Mouse (Mus musculus) Patski (cell line): Measurements from ENCODE around the gene Ebf4. TPM values are rescaled to one million over a fixed set of nuclear protein-coding genes. Genes with fewer than 3 reads are reported as not detected.

Experiments
- ATAC-seq: fragments of 100-300 bp; one replicate; pipeline ENCODE4 v1.8.0; 2021
- CTCF ChIA-PET: fragments of 350-600 bp; sonication (Branson Sonifier 250); formaldehyde crosslinking; loops from one replicate; lab custom pipeline; 2022; ENCODE audit warnings: inconsistent platforms; lab: Charles Lee
- POLR2A ChIA-PET: fragments of 350-600 bp; sonication (Branson Sonifier 250); formaldehyde crosslinking; loops from one replicate; lab custom pipeline; 2022; ENCODE audit warnings: antibody characterized with exemption, inconsistent platforms; lab: Charles Lee
- DNase-seq: peaks from one replicate; pipeline ENCODE4 v3.0.0-alpha.2; 2011; ENCODE audit warnings: low read depth, low spot score
- H3K27me3 ChIP-seq: fragments of 371-371 bp; one replicate; pipeline ENCODE4 v1.5.1; 2021
- CTCF ChIP-seq: fragments of 100-300 bp; IDR thresholded peaks from one replicate; pipeline ENCODE4 v1.5.1; 2021
- in situ Hi-C: fragments of 300-500 bp; cut with MboI; formaldehyde crosslinking; loops from 3 replicates; pipeline ENCODE4 v1.11.1; 2018; ENCODE audit warnings: low pct_unique_long_range_greater_than_20kb, mixed read lengths
- polyA plus RNA-seq: library from polyadenylated mRNA; unstranded; gene quantifications from one replicate; pipeline ENCODE4 v1.2.3, GENCODE M21; 2021

The Ebf4 gene
- polyA plus RNA-seq, 1 experiment from 2014 or later = 18.9 TPM

GRCm38 (mm10) chr2:130374951-130375350 is 80.0 kb downstream of the Ebf4 start:
- POLR2A ChIA-PET = no interaction called here
- in situ Hi-C loops = no loop called here
- CTCF ChIA-PET = interaction anchor here (1.2 to 1.6 kb wide), 3 partner anchors 11 to 14 kb away, joined by 3 to 5 read pairs (median 3); no protein-coding TSS in a partner anchor
- no peak for DNase-seq
- TF ChIP-seq CTCF = no peak
- ATAC-seq = peak; percentile 31
- H3K27me3 ChIP-seq = peaks cover 32% of the 10 kb centered on the region

DNA sequence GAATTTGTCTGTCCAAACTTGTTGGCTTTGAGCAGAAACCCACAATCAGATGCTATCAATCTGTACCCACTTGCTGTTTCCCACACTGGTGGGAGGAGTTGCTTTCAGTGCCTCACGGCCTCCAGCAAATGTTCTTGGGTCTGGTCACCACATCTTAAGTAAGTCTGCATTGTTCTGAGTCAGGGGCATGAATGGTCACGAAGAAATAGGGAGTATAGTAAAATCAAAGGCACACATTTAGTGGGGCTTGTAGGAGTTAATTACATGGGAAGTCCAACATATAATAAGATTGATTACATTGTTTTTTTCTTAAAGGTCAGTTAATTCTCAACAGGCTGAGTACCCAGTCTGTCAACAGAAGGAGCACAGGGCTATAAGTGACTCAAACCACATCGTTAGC is 88.2 kb downstream of the Ebf4 start:
- ChIA-PET CTCF (no interaction called here), POLR2A (no interaction called here)
- no peak for TF ChIP-seq CTCF
- in situ Hi-C loops = no loop called here
- peaks cover 23% of the 10 kb centered on the region for H3K27me3 ChIP-seq
- no peak for ATAC-seq
- no peak for DNase-seq

DNA sequence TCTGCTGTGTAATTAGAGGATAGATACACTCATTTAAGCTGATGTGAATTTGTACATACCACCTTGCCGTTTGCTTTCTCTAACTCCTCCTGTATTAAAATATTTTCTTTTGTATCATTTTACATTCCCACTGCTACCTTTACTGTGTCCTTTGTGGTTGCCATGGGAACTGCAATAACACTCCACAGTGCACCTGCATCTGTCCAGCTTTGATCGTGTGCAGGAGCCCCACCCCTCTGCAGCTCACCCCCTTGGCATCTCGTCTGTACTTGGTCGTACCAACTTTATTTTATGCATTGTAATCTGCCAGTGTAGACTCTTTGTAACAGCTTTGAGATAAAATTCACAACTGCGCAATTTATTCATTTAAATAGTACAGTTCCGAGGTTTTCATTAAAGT is 88.9 kb downstream of the Ebf4 start:
- in situ Hi-C loops = no loop called here
- no peak for TF ChIP-seq CTCF
- no peak for ATAC-seq

DNA sequence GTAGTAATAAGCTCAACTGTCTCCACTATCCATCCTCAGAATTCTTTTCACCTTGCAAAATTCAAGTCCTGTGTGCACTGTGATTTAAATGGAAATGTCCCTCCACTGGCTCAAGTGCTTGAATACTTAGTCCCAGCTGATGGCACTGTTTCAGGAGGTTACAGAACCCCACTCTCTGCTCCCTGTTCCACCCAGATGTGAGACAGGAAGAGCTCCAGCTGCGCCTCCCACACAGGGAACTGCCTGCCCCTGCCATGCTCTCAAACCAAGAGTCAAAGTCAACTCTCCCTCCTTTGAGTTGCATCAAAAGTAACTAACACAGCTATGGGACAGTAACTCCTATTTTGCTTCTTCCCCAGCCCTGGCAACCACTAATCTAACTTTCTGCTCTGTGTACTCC is 91.2 kb downstream of the Ebf4 start:
- no peak for DNase-seq
- ATAC-seq = no peak
- H3K27me3 ChIP-seq = peaks cover 11% of the 10 kb centered on the region
- CTCF ChIA-PET = interaction anchor here (1.3 kb wide), 1 partner anchor 11 kb away, joined by 5 read pairs; no protein-coding TSS in a partner anchor
- no peak for TF ChIP-seq CTCF
- POLR2A ChIA-PET = no interaction called here
- in situ Hi-C loops = no loop called here

More for the DNA sequence above, 88.9 kb downstream of the Ebf4 start:
- ChIA-PET CTCF (interaction anchor here (0.7 kb wide), 1 partner anchor 27 kb away, joined by 3 read pairs; no protein-coding TSS in a partner anchor), POLR2A (no interaction called here)
- H3K27me3 ChIP-seq = peaks cover 16% of the 10 kb centered on the region
- no peak for DNase-seq

DNA sequence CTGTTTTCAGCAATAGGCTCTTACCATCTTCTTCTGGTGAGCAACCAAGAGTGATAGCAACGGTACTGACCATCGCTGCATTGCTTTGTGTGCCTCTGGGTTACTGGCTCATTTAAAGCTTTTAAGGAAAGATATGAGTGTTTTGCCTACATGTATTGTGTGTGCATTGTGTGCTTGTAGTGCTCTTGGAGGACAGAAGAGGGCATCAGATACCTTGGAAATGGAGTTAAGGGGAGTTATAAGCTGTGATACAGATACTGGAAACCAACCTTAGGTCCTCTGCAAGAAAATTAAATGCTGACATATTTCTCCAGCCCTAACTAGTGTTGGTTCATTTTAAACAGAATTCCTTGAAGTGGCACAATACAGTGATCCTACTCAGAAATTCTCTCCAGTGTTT is 93.8 kb downstream of the Ebf4 start:
- peak; percentile 46 for ATAC-seq
- TF ChIP-seq CTCF = no peak
- DNase-seq = no peak
- ChIA-PET CTCF (interaction anchor here (0.6 to 2.7 kb wide), 16 partner anchors 12 to 170 kb away, joined by 3 to 22 read pairs (median 4); partner anchors contain the start of genes 1700020A23Rik, Gm28372 and Vps16), POLR2A (no interaction called here)
- H3K27me3 ChIP-seq = peaks cover 3% of the 10 kb centered on the region
- in situ Hi-C loops = no loop called here

GRCm38 (mm10) chr2:130390993-130391625 is 96.1 kb downstream of the Ebf4 start:
- DNase-seq (no peak), ATAC-seq (no peak)
- peaks cover 3% of the 10 kb centered on the region for H3K27me3 ChIP-seq
- CTCF ChIA-PET = interaction anchor here (1.2 kb wide), 1 partner anchor 21 kb away, joined by 4 read pairs; no protein-coding TSS in a partner anchor
- POLR2A ChIA-PET = interaction anchor here (0.7 kb wide), 1 partner anchor 42 kb away, joined by 12 read pairs; no protein-coding TSS in a partner anchor
- no peak for TF ChIP-seq CTCF
- in situ Hi-C loops = no loop called here

DNA sequence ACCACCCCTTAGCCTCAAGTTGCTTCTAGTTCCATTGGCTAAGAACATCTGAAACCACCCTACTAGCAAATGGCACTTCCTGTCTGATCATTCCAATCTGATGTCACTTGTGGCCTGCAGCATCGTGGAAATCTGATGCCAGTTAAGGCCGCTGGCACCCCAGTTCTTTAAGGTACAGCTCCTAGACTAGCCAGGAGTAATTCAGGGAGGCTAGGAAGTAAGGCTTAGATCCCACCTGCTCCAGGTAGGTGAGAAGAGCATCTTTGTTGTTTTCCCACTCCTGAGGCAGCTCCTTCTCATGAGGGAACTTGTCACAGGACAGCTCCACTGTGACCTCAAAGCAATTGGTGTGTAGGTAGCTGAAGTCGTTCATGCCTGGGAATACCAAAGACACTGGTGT is 97.9 kb downstream of the Ebf4 start:
- ATAC-seq (no peak), DNase-seq (no peak)
- POLR2A ChIA-PET = no interaction called here
- CTCF ChIA-PET = interaction anchor here (2.6 kb wide), 1 partner anchor 20 kb away, joined by 7 read pairs; no protein-coding TSS in a partner anchor
- H3K27me3 ChIP-seq = peaks cover 3% of the 10 kb centered on the region
- TF ChIP-seq CTCF = no peak
- in situ Hi-C loops = no loop called here

- in situ Hi-C loops = no loop called here
- no peak for ATAC-seq
- POLR2A ChIA-PET = no interaction called here
- peaks cover 3% of the 10 kb centered on the region for H3K27me3 ChIP-seq
- no peak for DNase-seq
- CTCF ChIA-PET = no interaction called here
- TF ChIP-seq CTCF = no peak
These were observed 100.7 kb downstream of the Ebf4 start for GRCm38 (mm10) chr2:130395696-130396095.

GRCm38 (mm10) chr2:130397186-130397985 is 102.4 kb downstream of the Ebf4 start, which contains the start of gene Cpxm1:
Gene Cpxm1, minus strand, starts transcription at chr2:130397574.
- in situ Hi-C loops = no loop called here
- POLR2A ChIA-PET = no interaction called here

DNA sequence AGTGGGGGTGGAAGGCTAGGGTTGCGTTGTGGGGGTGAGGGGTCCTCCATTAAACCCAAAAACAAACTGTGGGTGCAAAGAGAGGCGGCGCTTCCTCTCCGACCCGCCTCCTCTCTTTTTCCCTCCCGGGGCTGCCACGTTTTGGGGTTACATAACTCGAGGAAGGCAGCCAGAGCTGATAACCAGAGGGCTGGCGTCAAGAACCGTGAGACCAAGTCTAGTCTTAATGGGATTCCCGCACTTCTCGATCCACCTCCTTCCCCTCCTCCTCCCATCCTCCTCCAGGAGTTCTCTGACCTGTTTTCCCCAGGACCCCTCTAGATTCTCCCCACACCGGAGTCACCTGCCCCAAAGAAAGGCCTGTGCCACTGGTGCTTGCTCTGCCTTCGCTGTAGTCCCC is 103.1 kb downstream of the Ebf4 start:
- no peak for ATAC-seq
- CTCF ChIA-PET = no interaction called here
- peaks cover 3% of the 10 kb centered on the region for H3K27me3 ChIP-seq

More at GRCm38 (mm10) chr2:130397186-130397985, 102.4 kb downstream of the Ebf4 start, which contains the start of gene Cpxm1:
- H3K27me3 ChIP-seq = peaks cover 3% of the 10 kb centered on the region
- TF ChIP-seq CTCF = no peak
- CTCF ChIA-PET = no interaction called here
- ATAC-seq (no peak), DNase-seq (no peak)

More for the DNA sequence above, 103.1 kb downstream of the Ebf4 start:
- no peak for DNase-seq
- no peak for TF ChIP-seq CTCF
- POLR2A ChIA-PET = no interaction called here
- in situ Hi-C loops = no loop called here
